Mouse (Mus musculus) limb, embryonic 12.5 days (tissue): Measurements from ENCODE around the gene Hspg2. TPM values are rescaled to one million over a fixed set of nuclear protein-coding genes. Genes with fewer than 3 reads are reported as not detected.

Source experiments
- ATAC-seq: fragments of 200-750 bp; cut with Nextera tagmentation; 2 replicates; pipeline ENCODE4 v1.8.0; 2017; ENCODE audit warnings: low read depth, moderate TSS enrichment; ENCODE audit not compliant: insufficient number of reproducible peaks, insufficient read depth, low FRiP score, low TSS enrichment
- H3K27ac ChIP-seq: fragments of 300-500 bp; sonication (generic); 2 replicates; pipeline ENCODE4 v1.5.1; 2016; ENCODE audit warnings: mild to moderate bottlenecking, moderate library complexity
- H3K27me3 ChIP-seq: fragments of 300-500 bp; sonication (generic); 2 replicates; pipeline ENCODE4 v1.6.1; 2016; ENCODE audit warnings: mild to moderate bottlenecking, moderate library complexity
- H3K36me3 ChIP-seq: fragments of 300-500 bp; sonication (generic); 2 replicates; pipeline ENCODE4 v1.6.1; 2016; ENCODE audit warnings: mild to moderate bottlenecking, moderate library complexity
- H3K4me1 ChIP-seq: fragments of 300-500 bp; sonication (generic); replicated peaks from 2 replicates; pipeline ENCODE4 v1.6.1; 2016
- H3K4me2 ChIP-seq: fragments of 300-500 bp; sonication (generic); 2 replicates; pipeline ENCODE4 v1.6.1; 2016; ENCODE audit warnings: mild to moderate bottlenecking, moderate library complexity
- H3K4me3 ChIP-seq: fragments of 300-500 bp; sonication (generic); replicated peaks from 2 replicates; pipeline ENCODE4 v1.5.1; 2016; ENCODE audit warnings: mild to moderate bottlenecking
- H3K9ac ChIP-seq: fragments of 300-500 bp; sonication (generic); replicated peaks from 2 replicates; pipeline ENCODE4 v1.6.1; 2016; ENCODE audit warnings: mild to moderate bottlenecking, moderate library complexity
- H3K9me3 ChIP-seq: fragments of 300-500 bp; sonication (generic); 2 replicates; pipeline ENCODE4 v1.6.1; 2016; ENCODE audit warnings: mild to moderate bottlenecking, moderate library complexity
- WGBS: fragments of 180-500 bp; shearing (Covaris S2); methylation state at CpG from one replicate; pipeline ENCODE4 v1.1.7; 2016; 5-methylcytosine and 5-hydroxymethylcytosine counted together
- microRNA-seq: library from miRNA; unstranded; fragments of <30 nt; microRNA quantifications from one replicate; pipeline ENCODE4, GENCODE M21; 2017
- polyA plus RNA-seq: library from polyadenylated mRNA; unstranded; fragments of >200 nt; fragmentation: Nextera tagmentation; extraction: Ambion mirVana; gene quantifications from 2 replicates; pipeline ENCODE4 v1.2.1, GENCODE M21; 2016

Hspg2 gene
- polyA plus RNA-seq, 1 experiment from 2014 or later = 14.3 TPM

DNA sequence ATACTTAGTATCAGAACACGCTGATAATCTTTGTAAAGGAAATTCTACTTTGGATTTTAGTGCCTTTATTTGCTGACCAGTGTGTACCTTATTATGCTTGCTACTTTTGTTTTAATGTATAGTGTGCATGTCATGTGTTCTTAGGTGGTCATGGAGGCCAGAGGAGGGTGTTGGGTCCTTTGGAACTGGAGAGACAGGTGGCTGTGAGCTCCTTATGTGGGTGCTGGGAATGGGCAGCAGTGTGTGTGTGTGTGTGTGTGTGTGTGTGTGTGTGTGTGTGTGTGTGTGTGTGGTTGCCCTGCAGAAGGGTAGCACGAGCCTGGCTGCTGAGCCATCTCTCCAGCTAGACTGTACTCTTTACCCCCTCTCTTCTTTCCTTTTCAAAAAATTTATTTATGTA is 138.5 kb downstream of the Hspg2 start:
- WGBS = 89% methylated on average over 2 of the region's 2 CpGs
- Histone ChIP-seq H3K4me2 (no peak overlapping the region), H3K27ac (no peak overlapping the region), H3K36me3 (peaks cover 78% of the 10 kb centered on the region), H3K4me1 (no peaks in the 10 kb centered on the region), H3K9ac (no peak overlapping the region), H3K27me3 (no peaks in the 10 kb centered on the region), H3K4me3 (no peak overlapping the region), H3K9me3 (no peaks in the 10 kb centered on the region)
- no peak for ATAC-seq

DNA sequence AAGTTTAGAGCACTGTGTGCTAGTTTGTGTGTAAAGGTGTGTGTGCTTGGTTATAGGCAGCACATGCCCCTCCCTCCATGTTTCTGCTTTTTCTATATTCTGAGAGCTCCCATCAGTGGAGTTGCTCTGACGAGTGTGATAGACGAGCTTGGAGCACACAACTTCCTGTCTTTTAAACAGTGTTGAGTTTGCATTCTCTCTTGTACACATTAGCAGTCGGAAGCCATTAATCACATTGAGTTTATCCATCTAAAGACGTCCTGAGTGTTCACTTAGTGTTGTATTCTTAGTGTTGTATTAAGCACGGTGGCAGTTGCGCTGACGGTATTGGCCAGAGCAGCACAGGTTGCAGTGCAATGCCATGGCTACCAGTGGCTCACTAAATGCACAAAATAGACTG is 140.7 kb downstream of the Hspg2 start:
- H3K4me2 ChIP-seq = no peak overlapping the region
- no peak overlapping the region for H3K27ac ChIP-seq
- H3K9ac ChIP-seq = no peak overlapping the region
- peaks cover 99% of the 10 kb centered on the region for H3K36me3 ChIP-seq
- ATAC-seq = no peak
- no peak overlapping the region for H3K4me3 ChIP-seq
- no peaks in the 10 kb centered on the region for H3K4me1 ChIP-seq
- no peaks in the 10 kb centered on the region for H3K9me3 ChIP-seq
- 82% methylated on average over 7 of the region's 7 CpGs for WGBS
- H3K27me3 ChIP-seq = no peaks in the 10 kb centered on the region

DNA sequence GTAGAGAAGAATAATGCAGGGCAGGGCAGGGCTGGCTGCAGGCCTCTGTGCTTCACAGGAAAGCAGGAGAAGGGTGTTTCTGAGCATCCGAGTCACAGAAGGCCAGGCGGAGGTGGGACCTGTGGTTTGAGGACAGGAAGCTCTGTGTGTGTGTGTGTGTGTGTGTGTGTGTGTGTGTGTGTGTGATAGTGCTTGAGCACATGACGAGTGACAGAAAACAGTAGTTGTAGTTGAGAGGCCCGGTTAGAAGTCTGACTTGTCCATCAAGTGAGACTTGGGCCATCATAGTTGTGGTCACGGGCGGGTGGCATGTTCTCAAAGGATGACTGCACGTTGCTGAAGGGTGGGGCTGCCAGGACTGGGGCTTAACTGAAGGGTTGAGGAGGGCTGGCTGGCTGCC is 141.1 kb downstream of the Hspg2 start:
- Histone ChIP-seq H3K4me1 (no peaks in the 10 kb centered on the region), H3K27me3 (no peaks in the 10 kb centered on the region), H3K9ac (no peak overlapping the region), H3K27ac (no peak overlapping the region), H3K4me3 (no peak overlapping the region), H3K9me3 (no peaks in the 10 kb centered on the region), H3K4me2 (no peak overlapping the region), H3K36me3 (peaks cover 99% of the 10 kb centered on the region)
- ATAC-seq = no peak
- WGBS = 86% methylated on average over 7 of the region's 7 CpGs

DNA sequence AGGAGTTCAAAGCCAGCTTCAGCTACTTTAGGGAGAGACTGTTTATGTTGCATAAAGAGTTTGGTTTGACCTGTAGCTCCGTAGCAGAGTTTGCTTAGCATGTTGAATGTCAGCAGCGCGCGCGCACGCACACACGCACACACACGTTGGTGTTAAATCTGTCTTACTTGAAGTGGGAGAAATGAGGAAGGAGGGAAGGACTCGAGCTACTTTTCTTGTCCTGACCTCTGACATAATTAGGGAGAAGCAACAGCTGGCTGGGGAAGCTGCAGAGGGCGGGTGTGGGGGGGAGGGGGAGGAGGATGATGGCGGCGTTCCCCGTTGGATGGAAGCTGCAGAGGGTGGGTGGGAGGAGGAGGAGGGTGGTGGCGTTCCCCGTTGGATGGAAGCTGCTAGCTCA is 141.7 kb downstream of the Hspg2 start:
- 85% methylated on average over 15 of the region's 15 CpGs for WGBS
- Histone ChIP-seq H3K9ac (no peak overlapping the region), H3K4me3 (no peak overlapping the region), H3K9me3 (no peaks in the 10 kb centered on the region), H3K27me3 (no peaks in the 10 kb centered on the region), H3K27ac (no peak overlapping the region), H3K4me1 (no peaks in the 10 kb centered on the region), H3K4me2 (no peak overlapping the region), H3K36me3 (peaks cover 99% of the 10 kb centered on the region)
- ATAC-seq = no peak

Small RNA genes lying within 50 kb of the gene (microRNA-seq; reads per million reads assigned to microRNA genes)
- gene Mir7018 = 2.6 reads per million, percentile 5 among the genes with 10 or more reads in this experiment

Other genes starting within 250 kb of the Hspg2 start
- gene Wnt4, start 191.3 kb upstream of the Hspg2 start, polyA plus RNA-seq = 2.6 and 6.9 TPM in 2 replicates
- gene Cdc42, start 111.0 kb upstream of the Hspg2 start, polyA plus RNA-seq = 589 and 620 TPM in 2 replicates
- gene Cela3a, start 59.0 kb upstream of the Hspg2 start, polyA plus RNA-seq = not detected in 2 replicates
- gene Cela3b, start 38.2 kb upstream of the Hspg2 start, polyA plus RNA-seq = not detected in 2 replicates
- not detected in 2 replicates for gene 1700013G24Rik, start 15.5 kb upstream of the Hspg2 start, polyA plus RNA-seq
- gene Ldlrad2, start 105.8 kb downstream of the Hspg2 start, polyA plus RNA-seq = not detected in 2 replicates
- 90.7 and 100 TPM in 2 replicates for gene Usp48, start 125.0 kb downstream of the Hspg2 start, polyA plus RNA-seq
- 5.9 and 8.4 TPM in 2 replicates for gene Rap1gap, start 196.0 kb downstream of the Hspg2 start, polyA plus RNA-seq